Mouse (Mus musculus) R1 (cell line): ENCODE measurements at regions not wholly inside any gene's neighbourhood (a gene's known extent, or its start where the extent isn't known, plus 50 kb on each side); places are given as distances from the start of the nearest gene placed in this dataset.
A peak's percentile ranks its signal among the peaks of the same experiment; 100 is the strongest.

Experiments used
- DNase-seq: peaks from one replicate; pipeline ENCODE4 v3.0.0-alpha.2; 2018; ENCODE audit warnings: low read depth, low spot score

- no peak for DNase-seq
Observed at GRCm38 (mm10) chrX:12889482-12889808, 127.6 kb upstream of the Med14 start.

GRCm38 (mm10) chrX:12888708-12889481 is 127.0 kb upstream of the Med14 start:
- no peak for DNase-seq

- DNase-seq = no peak
Observed at GRCm38 (mm10) chrX:12888010-12888707, 126.3 kb upstream of the Med14 start.

- no peak for DNase-seq
Observed at GRCm38 (mm10) chrX:12887516-12887915, 125.6 kb upstream of the Med14 start.

GRCm38 (mm10) chrX:12886160-12887048 is 124.5 kb upstream of the Med14 start:
- peak; percentile 38 for DNase-seq

- DNase-seq = no peak
Observed at GRCm38 (mm10) chrX:12879233-12879632, 117.4 kb upstream of the Med14 start.

- DNase-seq = peak; percentile 17
Observed at GRCm38 (mm10) chrX:12877506-12877905, 115.6 kb upstream of the Med14 start.

- DNase-seq = peak; percentile 84
Observed at GRCm38 (mm10) chrX:12873698-12874144, 111.8 kb upstream of the Med14 start.

GRCm38 (mm10) chrX:12873230-12873629 is 111.4 kb upstream of the Med14 start:
- DNase-seq = peak; percentile 14

GRCm38 (mm10) chrX:12866885-12867498 is 105.1 kb upstream of the Med14 start:
- no peak for DNase-seq

GRCm38 (mm10) chrX:12866176-12866575 is 104.3 kb upstream of the Med14 start:
- DNase-seq = no peak

GRCm38 (mm10) chrX:12860168-12860567 is 98.3 kb upstream of the Med14 start:
- DNase-seq = peak; percentile 72

GRCm38 (mm10) chrX:12858757-12859156 is 96.9 kb upstream of the Med14 start:
- DNase-seq = no peak

- DNase-seq = peak; percentile 80
Observed at GRCm38 (mm10) chrX:12857881-12858755, 96.2 kb upstream of the Med14 start.

- DNase-seq = no peak
Observed at GRCm38 (mm10) chrX:12855425-12855824, 93.6 kb upstream of the Med14 start.

- DNase-seq = peak; percentile 58
Observed at GRCm38 (mm10) chrX:12851684-12852083, 89.8 kb upstream of the Med14 start.

GRCm38 (mm10) chrX:12844431-12844830 is 82.6 kb upstream of the Med14 start:
- DNase-seq = no peak

- DNase-seq = peak; percentile 41
Observed at GRCm38 (mm10) chrX:12841021-12841325, 79.1 kb upstream of the Med14 start.

GRCm38 (mm10) chrX:12840160-12841020 is 78.5 kb upstream of the Med14 start:
- DNase-seq = peak; percentile 93
